Mouse (Mus musculus) liver, adult 2 months (tissue): ENCODE data around the gene Inpp5f. TPM values are rescaled to one million over a fixed set of nuclear protein-coding genes. Genes with fewer than 3 reads are reported as not detected.

Experiments used
- DNase-seq: peaks from one replicate; pipeline ENCODE4 v3.0.0-alpha.2; 2011; ENCODE audit warnings: low read depth, low spot score; ENCODE audit errors: extremely low read depth
- H3K27ac ChIP-seq: fragments of 200-500 bp; replicated peaks from 2 replicates; pipeline ENCODE4 v1.5.1; 2012; ENCODE audit warnings: low read depth, mild to moderate bottlenecking, control low read depth, inconsistent platforms, low read length; ENCODE audit not compliant: insufficient read depth
- H3K27me3 ChIP-seq: fragments of 200-500 bp; 2 replicates; pipeline ENCODE4 v1.6.1; 2012; ENCODE audit warnings: mild to moderate bottlenecking, moderate library complexity, low read length, inconsistent platforms; ENCODE audit not compliant: control insufficient read depth, insufficient read depth
- H3K36me3 ChIP-seq: fragments of 200-500 bp; 2 replicates; pipeline ENCODE4 v1.6.1; 2012; ENCODE audit warnings: low read length, inconsistent platforms; ENCODE audit not compliant: control insufficient read depth, insufficient read depth
- H3K4me1 ChIP-seq: fragments of 200-500 bp; 2 replicates; pipeline ENCODE4 v1.6.1; 2011; ENCODE audit warnings: low read length; ENCODE audit not compliant: control insufficient read depth, insufficient read depth
- H3K4me3 ChIP-seq: fragments of 200-500 bp; 2 replicates; pipeline ENCODE4 v1.5.1; 2011; ENCODE audit warnings: low read depth, mild to moderate bottlenecking, control low read depth, low read length, moderate library complexity; ENCODE audit not compliant: insufficient read depth
- H3K79me2 ChIP-seq: fragments of 200-500 bp; 2 replicates; pipeline ENCODE4 v1.6.1; 2012; ENCODE audit warnings: inconsistent platforms, mild to moderate bottlenecking, low read length, moderate library complexity; ENCODE audit not compliant: control insufficient read depth, insufficient read depth
- H3K9ac ChIP-seq: fragments of 200-500 bp; 2 replicates; pipeline ENCODE4 v1.6.1; 2012; ENCODE audit warnings: low read depth, mild to moderate bottlenecking, control low read depth, inconsistent platforms, low read length
- CTCF ChIP-seq: fragments of 200-500 bp; IDR thresholded peaks from 2 replicates; pipeline ENCODE4 v1.5.1; 2011; ENCODE audit warnings: low read depth, low read length, control low read depth
- POLR2A ChIP-seq: fragments of 200-500 bp; IDR thresholded peaks from 2 replicates; pipeline ENCODE4 v1.6.1; 2011; ENCODE audit warnings: low read length, control low read depth; ENCODE audit not compliant: insufficient read depth; ENCODE audit errors: extremely low read depth
- WGBS: fragments of 180-500 bp; shearing (Covaris S2); methylation state at CpG from one replicate; pipeline ENCODE4 v1.1.7; 2018; 5-methylcytosine and 5-hydroxymethylcytosine counted together
- polyA plus RNA-seq: library from polyadenylated mRNA; depleted of rRNA; stranded (reverse); fragments of >200 nt; gene quantifications from 2 replicates; pipeline ENCODE4 v1.2.3, GENCODE M21; 2012
- total RNA-seq: library from RNA; depleted of rRNA; stranded (reverse); fragments of >200 nt; gene quantifications from 2 replicates; pipeline ENCODE4 v1.2.3, GENCODE M21; 2014

Gene Inpp5f
- total and polyA plus RNA-seq, 2 experiments = 5.5 to 13.1 TPM

- peak overlapping the region; percentile 24 for H3K27ac ChIP-seq
- WGBS = 30% methylated on average over 1 of the region's 1 CpGs
- H3K79me2 ChIP-seq = peaks cover 20% of the 10 kb centered on the region
- H3K9ac ChIP-seq = no peak overlapping the region
- TF ChIP-seq POLR2A (no peak), CTCF (no peak)
- no peaks in the 10 kb centered on the region for H3K36me3 ChIP-seq
- DNase-seq = peak; percentile 95
- peaks cover 39% of the 10 kb centered on the region for H3K4me1 ChIP-seq
- no peak overlapping the region for H3K4me3 ChIP-seq
- no peaks in the 10 kb centered on the region for H3K27me3 ChIP-seq
These were observed 6.5 kb downstream of the Inpp5f start for GRCm38 (mm10) chr7:128617587-128617986.

- Histone ChIP-seq H3K27me3 (no peaks in the 10 kb centered on the region), H3K27ac (no peak overlapping the region), H3K9ac (no peak overlapping the region), H3K79me2 (peaks cover 16% of the 10 kb centered on the region), H3K4me3 (no peak overlapping the region), H3K4me1 (peaks cover 35% of the 10 kb centered on the region), H3K36me3 (no peaks in the 10 kb centered on the region)
- DNase-seq = peak; percentile 49
- 25% methylated on average over 1 of the region's 1 CpGs for WGBS
- TF ChIP-seq POLR2A = no peak
- peak; percentile 5; the same call in 1 of the 2 replicates for TF ChIP-seq CTCF
These were observed 9.1 kb downstream of the Inpp5f start for GRCm38 (mm10) chr7:128620178-128620577.

DNA sequence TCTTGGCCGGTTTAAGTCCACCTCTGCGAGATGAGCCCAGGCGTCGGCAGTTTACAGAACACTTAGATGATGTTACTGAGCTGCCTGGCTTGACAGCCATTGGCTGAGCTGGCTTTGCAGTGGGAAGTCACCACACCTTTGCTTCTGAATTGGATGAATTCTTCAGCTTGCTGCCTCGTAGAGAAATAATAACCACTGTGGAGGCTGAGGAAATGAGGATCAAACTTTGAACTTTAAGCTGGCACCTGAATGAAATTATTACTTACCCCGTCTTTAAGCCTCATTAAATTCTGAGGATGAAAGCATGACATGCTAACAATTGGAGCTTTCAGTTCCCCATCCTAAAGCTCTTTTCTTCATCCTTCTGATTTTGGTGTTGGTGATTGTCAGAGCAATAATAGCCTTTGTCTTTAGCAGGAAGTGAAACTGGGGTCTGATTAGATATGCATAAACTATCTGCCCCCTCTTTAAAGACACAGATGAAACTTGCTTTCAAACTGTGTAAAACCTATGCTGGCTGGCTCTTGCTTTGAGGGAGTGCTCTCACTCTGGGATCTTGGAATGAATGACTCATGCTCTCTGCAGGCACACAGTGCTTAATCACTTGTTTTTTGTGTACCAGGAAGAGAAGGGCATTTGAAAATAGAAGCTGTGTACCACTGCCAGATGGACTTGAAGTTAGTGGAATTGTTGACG lies 11.3 kb downstream of the Inpp5f start:
- Histone ChIP-seq H3K36me3 (no peaks in the 10 kb centered on the region), H3K4me3 (no peak overlapping the region), H3K27ac (no peak overlapping the region; the same call in 1 of the 2 replicates), H3K27me3 (no peaks in the 10 kb centered on the region), H3K79me2 (peaks cover 28% of the 10 kb centered on the region), H3K4me1 (peaks cover 27% of the 10 kb centered on the region), H3K9ac (no peak overlapping the region)
- 45% methylated on average over 7 of the region's 7 CpGs for WGBS
- DNase-seq = peak; percentile 78
- TF ChIP-seq POLR2A = no peak
- TF ChIP-seq CTCF = no peak

DNA sequence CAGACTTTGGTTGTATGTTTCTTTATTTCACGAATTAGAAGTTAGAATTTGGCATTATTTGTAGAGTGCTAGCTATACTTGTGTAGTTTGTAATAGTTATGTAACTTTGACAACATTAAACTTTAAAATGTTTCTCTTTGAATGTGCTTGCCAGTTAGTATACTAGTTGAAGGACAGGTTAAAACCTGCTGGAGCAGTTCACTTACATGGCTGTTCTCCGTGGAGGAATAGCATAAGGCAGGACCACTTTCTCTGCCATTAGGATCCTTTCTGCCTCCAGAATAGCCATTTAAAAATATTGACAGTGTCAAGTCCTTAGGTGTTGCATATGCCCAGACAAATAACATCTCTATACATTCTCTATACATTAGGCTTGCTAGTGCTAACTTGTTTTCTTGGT lies 11.9 kb downstream of the Inpp5f start:
- Histone ChIP-seq H3K4me3 (no peak overlapping the region), H3K27ac (peak overlapping the region; percentile 57), H3K9ac (no peak overlapping the region), H3K36me3 (no peaks in the 10 kb centered on the region), H3K79me2 (peaks cover 30% of the 10 kb centered on the region), H3K4me1 (peaks cover 29% of the 10 kb centered on the region), H3K27me3 (no peaks in the 10 kb centered on the region)
- 9% methylated on average over 2 of the region's 2 CpGs for whole genome bisulfite sequencing
- no peak for DNase-seq
- no peak for TF ChIP-seq POLR2A
- no peak for TF ChIP-seq CTCF

DNA sequence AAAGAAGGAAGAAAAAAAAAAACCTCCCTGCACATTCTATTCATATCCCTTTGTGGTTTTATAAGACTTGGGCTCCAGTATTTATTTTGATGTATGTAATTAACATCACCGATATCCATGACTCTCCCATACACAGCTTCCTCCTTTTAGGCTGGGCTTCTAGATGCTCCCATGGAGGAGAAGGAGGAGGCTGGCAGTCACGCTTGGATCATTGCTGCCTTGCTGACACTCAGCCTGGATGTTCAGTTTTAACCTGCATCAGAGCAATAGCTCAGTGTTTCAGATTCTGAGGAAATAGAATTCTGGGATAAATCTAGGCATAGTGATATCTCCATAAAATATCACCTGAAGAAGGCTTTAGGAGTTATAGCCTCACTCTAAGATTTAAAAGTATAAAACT lies 14.3 kb downstream of the Inpp5f start:
- Histone ChIP-seq H3K9ac (no peak overlapping the region), H3K27ac (no peak overlapping the region), H3K36me3 (no peaks in the 10 kb centered on the region), H3K79me2 (peaks cover 32% of the 10 kb centered on the region), H3K4me3 (no peak overlapping the region), H3K27me3 (no peaks in the 10 kb centered on the region), H3K4me1 (peaks cover 31% of the 10 kb centered on the region)
- DNase-seq = no peak
- TF ChIP-seq POLR2A = no peak
- WGBS = 100% methylated on average over 2 of the region's 2 CpGs

DNA sequence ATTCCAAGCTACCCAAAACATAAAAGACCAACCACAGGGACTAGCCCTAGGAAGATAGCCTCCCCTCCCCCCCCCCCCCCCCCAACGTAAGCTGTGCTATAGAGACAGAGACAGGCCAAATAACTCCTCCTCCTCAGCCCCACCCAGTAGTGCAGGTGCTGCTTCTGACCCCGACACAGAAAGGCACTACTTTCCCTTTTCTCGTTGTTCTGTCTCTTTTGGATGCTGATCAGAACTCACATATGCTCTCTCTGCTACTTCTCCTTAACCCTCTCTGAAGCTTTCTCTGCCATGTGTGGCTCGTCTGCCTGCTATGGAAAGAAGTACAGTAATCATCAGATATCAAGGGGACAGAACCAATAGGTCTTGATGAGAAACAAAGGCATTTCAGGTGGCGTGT lies 15.5 kb downstream of the Inpp5f start:
- Histone ChIP-seq H3K36me3 (no peaks in the 10 kb centered on the region), H3K27ac (no peak overlapping the region), H3K4me1 (peaks cover 29% of the 10 kb centered on the region), H3K4me3 (no peak overlapping the region), H3K79me2 (peaks cover 30% of the 10 kb centered on the region), H3K27me3 (no peaks in the 10 kb centered on the region), H3K9ac (no peak overlapping the region)
- WGBS = 91% methylated on average over 5 of the region's 5 CpGs
- DNase-seq = no peak
- no peak for TF ChIP-seq CTCF
- no peak for TF ChIP-seq POLR2A
